Mouse (Mus musculus) embryonic facial prominence, embryonic 11.5 days (tissue): Measurements from ENCODE around the gene Plk1. TPM values are rescaled to one million over a fixed set of nuclear protein-coding genes. Genes with fewer than 3 reads are reported as not detected.

Experiments used
- polyA plus RNA-seq: library from polyadenylated mRNA; unstranded; fragments of >200 nt; fragmentation: Nextera tagmentation; extraction: Ambion mirVana; gene quantifications from 2 replicates; pipeline ENCODE4 v1.2.1, GENCODE M21; 2014

The Plk1 gene
- polyA plus RNA-seq, 1 experiment from 2014 or later: 119 TPM

Other genes with a start within 250 kb of the Plk1 start
- 13.9 and 15.1 TPM in 2 replicates for gene Cog7, start 177.7 kb upstream of the Plk1 start, polyA plus RNA-seq
- gene Gga2, start 138.2 kb upstream of the Plk1 start, polyA plus RNA-seq: 80.9 and 82.0 TPM in 2 replicates
- 110 and 113 TPM in 2 replicates for gene Ubfd1, start 92.3 kb upstream of the Plk1 start, polyA plus RNA-seq
- gene Ears2, start 92.2 kb upstream of the Plk1 start, polyA plus RNA-seq: 15.0 TPM in 2 replicates
- gene Ndufab1, start 57.6 kb upstream of the Plk1 start, polyA plus RNA-seq: 675 and 730 TPM in 2 replicates
- gene Palb2, start 26.5 kb upstream of the Plk1 start, polyA plus RNA-seq: 19.0 and 22.8 TPM in 2 replicates
- 124 and 132 TPM in 2 replicates for gene Dctn5, start 26.4 kb upstream of the Plk1 start, polyA plus RNA-seq
- not detected in 2 replicates for gene Ern2, start 26.8 kb downstream of the Plk1 start, polyA plus RNA-seq
- gene Chp2, start 60.1 kb downstream of the Plk1 start, polyA plus RNA-seq: not detected in 2 replicates
- 5.2 and 5.4 TPM in 2 replicates for gene Prkcb, start 129.3 kb downstream of the Plk1 start, polyA plus RNA-seq